Mouse (Mus musculus): Measurements from ENCODE around the gene Hhip.
"Not testable (repeated sequence)": the region's sequence is repeated elsewhere in the genome, so short reads cannot be mapped to it uniquely, and the experiment has no call there.

Gene Hhip

DNA sequence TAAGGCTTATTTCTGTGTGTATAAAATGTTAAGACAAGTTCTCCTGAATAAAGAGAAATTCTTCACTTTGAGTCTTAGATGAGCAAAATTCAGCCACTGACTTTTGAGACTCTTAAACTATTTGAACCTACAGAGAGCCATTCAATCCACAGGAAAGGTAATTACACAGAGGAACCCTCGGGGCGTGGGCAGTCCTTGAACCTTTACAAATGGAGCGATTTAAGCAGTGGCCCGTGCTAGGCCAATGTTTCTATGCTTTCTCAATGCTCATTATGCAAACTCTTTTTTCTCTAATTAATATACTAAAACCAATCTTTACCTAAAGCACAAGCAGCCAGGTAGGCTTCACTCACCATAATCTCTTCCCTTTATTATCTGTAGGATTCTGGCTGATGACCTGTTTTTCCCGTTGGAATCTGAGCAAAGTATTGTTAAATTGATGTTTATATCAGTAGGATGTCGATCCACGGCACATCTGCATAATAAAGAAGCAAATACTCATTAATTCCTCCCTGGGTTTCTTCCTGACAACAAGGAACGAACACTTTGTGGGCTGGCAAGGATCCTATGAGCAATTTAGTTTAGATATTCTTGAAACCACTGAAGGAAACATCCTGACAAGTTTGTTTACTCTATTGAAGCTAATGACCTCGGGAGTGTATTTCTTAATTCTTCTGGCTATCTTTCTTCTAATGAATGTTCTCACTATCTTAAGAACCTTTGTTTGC, 65.5 kb downstream of the Hhip start:
- no peak for DNase-seq (ENCODE audit: low read depth)

DNA sequence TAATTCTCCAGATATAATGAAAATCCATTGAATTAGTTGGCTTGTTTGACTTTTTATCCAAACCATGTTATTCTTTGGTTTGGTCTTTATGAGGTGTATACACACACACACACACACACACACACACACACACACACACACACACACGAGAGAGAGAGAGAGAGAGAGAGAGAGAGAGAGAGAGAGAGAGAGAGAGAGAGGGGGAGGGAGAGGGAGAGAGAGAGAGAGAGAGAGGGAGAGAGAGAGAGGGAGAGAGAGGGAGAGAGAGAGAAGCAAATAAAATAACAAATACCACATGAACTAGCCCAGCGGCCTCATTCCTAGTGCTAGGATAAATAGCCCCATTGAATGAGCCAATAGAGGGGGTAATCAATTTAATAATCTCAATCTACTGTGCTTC, 66.4 kb downstream of the Hhip start:
- DNase-seq (ENCODE audit: low read depth) = not testable (repeated sequence)

DNA sequence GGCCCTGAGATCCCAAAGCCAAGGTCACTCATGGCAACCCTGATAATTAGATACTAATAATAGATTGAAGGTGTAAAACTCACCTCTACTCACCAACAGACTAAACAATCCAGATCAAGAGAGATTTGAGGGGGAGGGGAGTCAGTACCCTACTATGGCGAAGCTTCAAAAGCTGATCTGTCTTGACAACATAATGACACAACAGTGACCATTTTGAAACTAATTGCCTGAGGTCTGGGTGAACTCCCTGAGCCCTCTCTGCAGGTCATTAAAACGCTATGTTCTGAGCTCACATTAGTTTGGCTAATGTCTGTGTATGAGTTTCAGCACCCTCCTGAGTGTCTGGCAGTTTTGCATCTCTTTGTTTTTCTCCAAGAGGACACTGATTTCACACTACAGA, 72.9 kb downstream of the Hhip start:
- no peak for DNase-seq (ENCODE audit: low read depth)

DNA sequence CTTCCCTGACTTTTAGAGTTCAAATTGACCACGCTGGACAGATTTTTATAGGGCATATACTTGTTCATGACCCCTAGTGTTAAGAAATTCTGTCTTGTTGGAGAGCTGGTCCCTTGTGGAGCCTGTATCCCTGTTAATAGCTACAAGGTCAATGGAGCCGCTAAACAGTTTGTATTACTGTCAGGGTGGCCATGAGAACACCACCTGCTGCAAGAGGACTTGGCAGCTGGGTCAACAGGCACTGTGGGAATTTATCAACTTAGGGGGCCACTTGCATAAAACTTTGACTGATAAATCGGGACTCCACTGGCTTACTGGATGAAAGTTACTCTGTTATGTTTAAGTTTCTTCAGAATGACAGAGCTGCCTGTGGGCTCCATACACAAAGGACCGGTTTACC, 75.7 kb downstream of the Hhip start:
- no peak for DNase-seq (ENCODE audit: low read depth)

DNA sequence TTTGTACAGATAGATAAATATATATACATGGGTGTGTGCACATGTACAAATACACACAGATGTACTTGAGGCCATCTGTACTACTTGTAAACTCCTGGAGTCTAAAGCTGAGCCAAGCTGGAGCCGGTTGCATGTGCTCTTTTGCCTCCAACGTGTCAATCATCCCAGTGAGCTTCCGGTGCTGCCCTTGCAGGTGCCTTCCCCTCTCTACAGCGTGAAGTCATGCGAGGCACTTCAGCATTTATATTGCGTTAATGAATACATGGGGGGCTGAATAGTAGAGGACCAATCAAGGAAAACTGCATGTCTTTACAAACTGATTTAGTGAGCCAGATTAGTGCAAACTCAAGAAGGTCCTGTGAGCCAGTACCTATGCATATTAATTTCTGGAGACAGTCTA, 91.6 kb downstream of the Hhip start:
- DNase-seq (ENCODE audit: low read depth) = no peak

DNA sequence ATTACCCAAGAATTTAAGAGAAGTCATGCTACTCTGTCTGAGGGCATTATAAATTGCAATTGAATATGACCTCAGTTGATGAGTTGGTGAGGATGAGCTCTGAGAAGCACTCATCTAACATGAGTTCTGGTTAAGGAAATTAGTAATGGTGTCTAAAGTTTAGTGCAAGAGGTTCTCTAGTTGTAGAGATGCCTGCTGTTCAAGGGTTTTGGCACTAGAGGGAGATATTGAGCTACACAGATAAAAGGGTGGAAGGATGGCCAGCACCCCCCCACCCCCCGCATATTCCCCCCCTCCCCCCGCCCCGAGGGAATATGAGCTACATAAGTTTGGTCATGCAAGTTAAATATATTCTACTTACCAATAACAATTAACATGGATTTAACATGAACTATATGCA, 104.9 kb downstream of the Hhip start:
- DNase-seq (ENCODE audit: low read depth) = peak; percentile 36

DNA sequence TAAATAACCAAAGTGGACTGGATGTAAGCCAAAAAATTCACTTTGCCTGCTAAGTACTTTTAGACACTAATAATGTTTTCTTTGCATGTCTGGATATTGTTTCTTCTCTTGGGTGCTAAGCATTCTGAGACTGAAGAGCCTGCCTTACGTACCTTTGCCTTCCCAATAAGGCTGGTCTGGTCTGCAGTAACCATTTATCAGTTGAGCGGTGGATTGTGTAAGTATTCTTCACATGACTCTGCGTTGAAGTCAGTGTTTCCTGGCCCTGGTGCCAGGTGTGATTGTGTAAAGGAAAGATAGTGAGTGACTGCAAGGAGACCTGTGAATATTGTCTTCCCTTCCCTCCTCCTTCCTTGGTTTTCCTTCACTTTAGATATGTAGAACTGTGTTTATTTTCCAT, 107.4 kb downstream of the Hhip start:
- no peak for DNase-seq (ENCODE audit: low read depth)

DNA sequence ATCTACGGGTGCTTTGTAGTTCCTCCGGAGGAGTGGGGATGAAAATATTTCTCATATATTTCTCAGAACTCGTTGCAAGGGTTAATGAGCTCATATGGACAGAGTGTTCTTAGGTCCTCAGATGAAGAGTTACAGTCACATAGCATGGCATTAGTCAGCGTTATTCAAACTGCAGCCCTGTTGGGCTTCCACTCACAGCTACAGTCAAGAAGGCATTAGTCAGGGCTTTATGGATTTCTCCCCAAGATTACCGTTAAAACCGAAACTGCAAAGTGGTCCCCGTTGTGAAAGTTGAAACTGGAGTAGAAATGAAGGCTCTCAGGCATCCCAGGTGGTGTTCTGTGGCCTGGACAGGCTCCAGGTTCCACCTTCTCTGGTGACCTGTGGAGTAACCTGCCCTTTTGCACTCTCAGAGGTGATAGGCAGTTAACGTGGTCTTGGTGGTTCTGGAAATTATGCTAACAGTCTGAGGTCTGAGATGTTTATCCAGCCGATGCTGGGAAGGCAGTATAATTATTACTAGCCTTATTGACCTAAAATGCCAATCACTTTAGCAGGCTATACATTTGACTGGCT, 112.2 kb downstream of the Hhip start:
- no peak for DNase-seq (ENCODE audit: low read depth)

DNA sequence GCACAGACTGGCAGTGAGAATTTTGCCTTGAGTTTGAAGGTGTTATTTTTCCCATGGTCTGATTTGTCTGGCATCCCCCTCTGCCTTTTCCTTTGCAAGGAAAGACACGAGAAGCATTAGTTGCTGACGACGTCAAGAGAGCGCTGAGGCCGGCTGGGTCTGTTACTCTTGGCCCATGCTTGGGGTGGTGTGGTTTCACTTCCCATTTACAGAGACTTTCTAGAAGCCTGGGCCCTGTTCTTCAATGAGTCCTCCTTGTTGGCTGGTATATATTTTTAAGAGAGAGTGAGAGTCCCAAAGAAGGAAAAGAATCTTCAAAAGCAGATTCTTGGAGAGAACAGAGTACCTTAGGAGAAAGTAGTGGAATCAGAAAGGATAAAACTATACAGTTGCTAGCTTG, 116.7 kb downstream of the Hhip start:
- DNase-seq (ENCODE audit: low read depth) = no peak

DNA sequence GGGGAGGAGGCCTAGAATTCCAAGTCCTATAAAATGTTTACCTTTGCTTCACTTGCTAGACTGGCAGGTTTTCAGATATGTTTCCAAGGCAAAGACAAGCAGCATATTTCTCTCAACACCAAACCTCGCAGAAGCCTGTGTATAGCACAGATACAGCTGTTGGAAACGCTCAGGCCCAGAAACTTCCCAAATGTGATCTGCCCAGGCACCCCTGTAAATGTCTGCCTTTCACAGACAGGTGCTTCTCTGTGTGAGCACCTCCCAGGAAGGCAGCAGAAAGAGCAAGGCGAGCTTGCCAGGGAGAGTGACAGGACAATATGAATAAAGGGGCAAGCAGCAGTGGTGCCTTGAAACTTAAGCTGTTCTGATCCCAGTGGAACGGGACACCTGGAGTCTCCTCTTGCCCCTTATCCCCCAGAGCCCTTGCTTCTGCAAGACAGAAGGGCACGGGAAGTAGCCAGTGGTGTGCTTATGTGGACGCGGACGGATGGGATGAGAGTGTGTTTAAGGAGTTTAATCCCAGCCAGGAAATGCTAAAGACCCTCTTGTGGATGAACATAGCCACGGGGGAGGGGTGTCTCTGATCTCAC, 120.9 kb downstream of the Hhip start:
- DNase-seq (ENCODE audit: low read depth) = no peak

DNA sequence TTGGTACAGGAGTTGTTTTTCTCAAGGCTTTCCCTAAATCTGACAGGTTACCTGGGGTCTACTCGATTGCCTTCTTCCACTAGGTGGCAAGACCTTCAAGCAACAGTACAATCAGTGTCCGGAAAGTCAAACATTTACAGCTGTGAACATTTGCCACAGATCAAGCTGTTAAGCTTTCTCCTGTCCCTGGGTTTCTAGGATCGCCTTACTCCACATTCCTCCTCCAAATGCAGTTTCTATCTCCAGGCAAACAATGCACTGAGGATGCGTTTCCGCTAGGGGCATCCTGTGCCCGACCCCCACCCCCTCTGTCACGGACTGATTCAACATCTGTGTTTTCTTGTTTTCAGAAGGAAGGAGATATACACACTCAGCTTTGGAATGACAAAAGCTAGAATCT, 122.0 kb downstream of the Hhip start:
- DNase-seq (ENCODE audit: low read depth) = no peak

DNA sequence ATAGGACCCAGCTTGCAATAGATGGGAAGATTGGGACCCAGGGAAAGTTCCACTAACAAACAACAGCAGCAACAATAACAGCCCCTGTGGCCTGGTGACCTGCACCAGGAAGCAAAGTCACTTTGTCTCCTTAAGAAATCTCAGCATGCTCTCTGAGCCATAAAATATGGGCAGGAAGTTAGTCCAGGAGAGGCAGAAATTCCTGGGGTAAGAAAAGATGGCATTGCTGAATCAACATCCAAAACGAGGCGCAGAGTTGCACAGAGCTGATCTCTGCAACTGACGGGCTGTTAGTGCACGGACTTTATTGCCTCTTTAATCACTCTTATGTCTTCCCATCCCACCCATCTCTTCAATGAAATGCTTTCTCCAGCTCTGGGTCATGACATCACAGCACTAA, 128.6 kb downstream of the Hhip start:
- DNase-seq (ENCODE audit: low read depth) = no peak

DNA sequence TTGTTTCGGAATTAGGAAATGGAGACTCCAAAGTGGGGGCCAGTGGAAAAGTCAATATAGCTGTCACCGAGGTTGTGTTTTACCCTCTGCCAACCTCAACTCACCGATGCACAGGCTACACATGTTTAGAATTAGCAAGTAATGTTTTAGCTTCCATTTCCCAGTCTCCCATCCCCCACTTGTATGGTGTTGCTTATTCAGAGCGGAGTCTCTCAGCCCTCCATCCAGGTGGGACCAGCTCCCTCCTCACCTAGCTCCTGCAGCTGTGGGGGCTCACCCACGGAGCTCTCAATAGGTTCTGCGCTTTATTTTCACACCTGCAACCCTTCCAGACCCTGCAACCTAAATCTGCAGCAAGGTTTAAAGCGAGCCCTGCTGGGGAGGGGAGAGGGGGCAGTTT, 140.6 kb downstream of the Hhip start:
- no peak for DNase-seq (ENCODE audit: low read depth)
